Mouse (Mus musculus): ENCODE data around the gene Mapkap1. TPM values are rescaled to one million over a fixed set of nuclear protein-coding genes. Genes with fewer than 3 reads are reported as not detected.
"Not testable (repeated sequence)": the region's sequence is repeated elsewhere in the genome, so short reads cannot be mapped to it uniquely, and the experiment has no call there.

Gene Mapkap1
- polyA plus RNA-seq, 1 experiment = 52.5 TPM

DNA sequence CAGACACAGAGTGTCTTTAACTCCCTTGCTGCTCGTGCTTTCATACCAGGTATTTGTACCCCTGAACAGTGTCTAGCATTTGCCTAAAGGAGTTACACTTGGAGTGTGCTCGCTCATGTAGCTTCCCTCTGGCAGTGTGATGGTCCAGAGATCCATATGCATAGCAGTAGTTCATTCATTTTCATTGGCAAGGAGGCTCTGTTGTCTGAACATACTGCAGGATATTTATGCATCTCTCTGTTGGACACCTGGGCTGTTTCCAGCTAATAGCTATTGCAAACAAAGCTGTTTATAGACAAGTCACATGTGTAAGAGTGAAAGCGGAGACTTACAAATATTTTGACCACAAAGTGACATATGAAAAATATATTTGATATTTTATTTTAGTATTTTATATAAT, 67.2 kb downstream of the Mapkap1 start:
- TF ChIP-seq CTCF (IDR thresholded peaks at IDR 0.05; ENCODE audit: extremely low read depth, insufficient read length, insufficient replicate concordance, low read depth, low read length) (no peak), POLR2A (IDR thresholded peaks at IDR 0.05; ENCODE audit: low read depth, low read length) (no peak)
- no peak overlapping the region for H3K4me3 ChIP-seq (ENCODE audit: low read depth, low read length)
- no peaks in the 10 kb centered on the region for H3K36me3 ChIP-seq (ENCODE audit: control insufficient read depth, insufficient read depth, low read length)
- WGBS = 84% methylated on average over 3 of the region's 3 CpGs
- H3K4me1 ChIP-seq (ENCODE audit: control insufficient read depth, insufficient read depth, insufficient read length, low read length) = no peaks in the 10 kb centered on the region
- no peak overlapping the region for H3K27ac ChIP-seq (ENCODE audit: insufficient read depth, low read depth, low read length)
- no peaks in the 10 kb centered on the region for H3K27me3 ChIP-seq (ENCODE audit: control insufficient read depth, insufficient read depth, low read length)

DNA sequence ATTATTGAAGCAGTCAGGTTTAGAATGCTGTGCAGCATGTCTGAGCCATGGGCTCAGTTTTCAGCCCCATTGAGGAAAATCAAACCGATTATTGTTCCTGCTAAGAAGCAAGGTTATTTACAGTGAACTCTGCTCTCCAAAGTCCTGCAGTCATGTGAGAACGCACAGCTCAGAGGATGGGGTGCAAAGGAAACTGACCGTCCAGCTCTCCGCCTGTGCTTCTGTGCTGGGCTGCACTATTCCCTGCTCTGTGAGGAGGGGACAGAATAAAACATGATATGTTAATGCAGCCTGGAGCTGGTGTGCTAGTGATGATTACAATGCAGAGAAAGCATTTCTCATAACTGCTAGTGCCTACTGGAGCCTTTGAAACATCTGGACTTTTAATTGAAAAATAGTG, 74.8 kb downstream of the Mapkap1 start:
- H3K4me3 ChIP-seq (ENCODE audit: low read depth, low read length) = no peak overlapping the region
- no peaks in the 10 kb centered on the region for H3K36me3 ChIP-seq (ENCODE audit: control insufficient read depth, insufficient read depth, low read length)
- TF ChIP-seq CTCF (IDR thresholded peaks at IDR 0.05; ENCODE audit: extremely low read depth, insufficient read length, insufficient replicate concordance, low read depth, low read length) (no peak), POLR2A (IDR thresholded peaks at IDR 0.05; ENCODE audit: low read depth, low read length) (no peak)
- no peaks in the 10 kb centered on the region; the same call in 1 of the 2 replicates for H3K4me1 ChIP-seq (ENCODE audit: control insufficient read depth, insufficient read depth, insufficient read length, low read length)
- 45% methylated on average over 4 of the region's 4 CpGs for WGBS
- H3K27me3 ChIP-seq (ENCODE audit: control insufficient read depth, insufficient read depth, low read length) = no peaks in the 10 kb centered on the region
- no peak overlapping the region for H3K27ac ChIP-seq (ENCODE audit: insufficient read depth, low read depth, low read length)

DNA sequence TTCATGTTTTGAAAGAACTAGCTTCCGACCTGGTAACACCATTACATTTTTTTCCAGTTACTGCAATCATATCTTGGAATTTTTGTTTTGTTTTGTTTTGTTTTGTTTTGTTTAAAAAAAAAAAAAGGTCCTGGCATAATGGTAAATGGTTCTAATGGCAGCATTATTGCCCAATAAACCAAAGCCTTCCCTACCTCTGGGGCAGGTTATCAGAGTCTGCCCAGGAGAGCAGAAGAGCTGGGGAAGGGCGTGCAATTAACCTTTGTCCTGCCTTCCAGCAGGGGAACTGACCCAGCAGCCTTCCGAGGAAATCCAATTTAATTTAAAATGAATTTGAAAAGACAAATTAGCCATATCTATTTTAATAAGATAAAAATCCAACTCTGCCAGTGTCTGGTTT, 75.5 kb downstream of the Mapkap1 start:
- H3K36me3 ChIP-seq (ENCODE audit: control insufficient read depth, insufficient read depth, low read length) = no peaks in the 10 kb centered on the region
- no peak for TF ChIP-seq CTCF (IDR thresholded peaks at IDR 0.05; ENCODE audit: extremely low read depth, insufficient read length, insufficient replicate concordance, low read depth, low read length)
- TF ChIP-seq POLR2A (IDR thresholded peaks at IDR 0.05; ENCODE audit: low read depth, low read length) = no peak
- no peaks in the 10 kb centered on the region for H3K27me3 ChIP-seq (ENCODE audit: control insufficient read depth, insufficient read depth, low read length)
- 33% methylated on average over 3 of the region's 3 CpGs for WGBS
- H3K27ac ChIP-seq (ENCODE audit: insufficient read depth, low read depth, low read length) = no peak overlapping the region
- no peak overlapping the region for H3K4me3 ChIP-seq (ENCODE audit: low read depth, low read length)
- H3K4me1 ChIP-seq (ENCODE audit: control insufficient read depth, insufficient read depth, insufficient read length, low read length) = no peaks in the 10 kb centered on the region; the same call in 1 of the 2 replicates

DNA sequence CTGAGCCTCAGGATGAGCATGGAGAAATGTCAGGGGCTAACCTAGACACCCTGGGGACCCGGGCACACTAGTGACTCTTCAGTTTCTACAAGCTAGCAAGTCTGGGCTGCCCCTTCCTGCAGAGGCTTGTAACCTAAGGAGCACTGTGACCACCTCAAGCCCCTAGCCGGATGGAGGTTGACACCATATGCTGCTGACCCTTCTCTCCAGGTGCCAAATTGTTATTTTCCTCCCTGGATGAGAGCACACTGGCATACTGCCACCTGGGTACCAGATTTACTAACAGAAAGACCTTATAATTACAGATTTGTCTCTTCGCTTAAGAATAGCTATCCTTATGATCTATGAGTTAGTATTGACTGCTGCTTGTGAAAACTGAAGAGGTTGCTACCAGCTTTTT, 76.0 kb downstream of the Mapkap1 start:
- WGBS = 73% methylated on average over 3 of the region's 3 CpGs
- Histone ChIP-seq H3K36me3 (ENCODE audit: control insufficient read depth, insufficient read depth, low read length) (peaks cover 2% of the 10 kb centered on the region; the same call in 1 of the 2 replicates), H3K4me1 (ENCODE audit: control insufficient read depth, insufficient read depth, insufficient read length, low read length) (no peaks in the 10 kb centered on the region; the same call in 1 of the 2 replicates), H3K27me3 (ENCODE audit: control insufficient read depth, insufficient read depth, low read length) (no peaks in the 10 kb centered on the region), H3K27ac (ENCODE audit: insufficient read depth, low read depth, low read length) (no peak overlapping the region), H3K4me3 (ENCODE audit: low read depth, low read length) (no peak overlapping the region)
- no peak for TF ChIP-seq POLR2A (IDR thresholded peaks at IDR 0.05; ENCODE audit: low read depth, low read length)
- TF ChIP-seq CTCF (IDR thresholded peaks at IDR 0.05; ENCODE audit: extremely low read depth, insufficient read length, insufficient replicate concordance, low read depth, low read length) = no peak

DNA sequence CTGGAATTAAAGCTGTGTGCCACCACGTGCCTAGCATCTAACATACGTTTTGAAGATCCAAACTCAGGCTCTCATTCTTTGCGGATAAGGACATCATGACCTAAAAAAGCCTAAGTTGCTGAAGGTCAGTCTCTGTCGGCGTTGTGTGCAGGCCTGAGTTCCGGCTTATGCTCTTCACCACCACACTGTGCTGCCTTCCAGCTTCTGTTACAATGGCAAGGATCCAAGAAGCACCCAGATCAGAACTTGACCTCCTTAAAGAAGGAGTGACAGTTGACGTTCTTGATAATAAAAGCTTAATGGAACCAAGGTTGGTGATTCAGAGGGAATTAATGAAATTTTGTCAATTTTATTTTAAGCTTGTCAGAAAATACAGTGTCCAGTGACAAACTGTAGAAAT, 80.7 kb downstream of the Mapkap1 start:
- peaks cover 2% of the 10 kb centered on the region; the same call in 1 of the 2 replicates for H3K36me3 ChIP-seq (ENCODE audit: control insufficient read depth, insufficient read depth, low read length)

DNA sequence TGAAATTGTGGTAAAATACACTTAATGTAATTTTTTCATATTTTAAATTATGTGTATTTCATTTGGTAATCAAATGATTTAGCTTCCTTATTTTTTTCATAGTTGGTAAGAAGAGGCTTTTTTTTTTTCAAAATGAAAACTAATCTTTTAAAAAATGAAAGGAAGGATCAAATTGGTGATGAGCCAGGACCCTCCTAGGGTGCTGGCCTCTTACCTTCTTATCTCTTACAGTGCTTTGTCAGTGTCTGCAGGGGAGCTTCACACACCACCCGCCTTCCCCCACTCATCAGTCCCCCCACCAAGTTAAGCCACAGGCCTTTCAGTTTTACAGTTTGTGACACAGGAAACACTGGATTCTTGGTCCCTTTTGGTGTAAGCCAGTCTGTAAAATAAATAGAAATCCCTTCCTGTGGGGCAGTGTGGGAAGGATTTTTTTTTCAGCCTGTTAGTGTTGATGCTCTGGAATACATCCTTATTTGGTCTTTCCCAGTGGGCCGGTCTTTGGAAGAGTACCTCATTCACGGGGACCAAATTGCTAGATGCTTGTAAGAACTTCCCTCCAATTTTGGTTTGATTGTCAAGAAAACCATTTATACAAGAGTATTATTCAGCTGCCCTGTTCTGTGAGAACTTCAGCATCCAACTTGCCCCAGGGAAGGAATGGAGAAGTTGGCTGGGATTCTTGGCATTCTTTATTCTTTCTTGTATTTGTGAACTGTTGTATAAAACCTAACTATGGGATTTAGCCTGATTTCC, 97.6 kb downstream of the Mapkap1 start:
- Histone ChIP-seq H3K27ac (ENCODE audit: insufficient read depth, low read depth, low read length) (no peak overlapping the region), H3K36me3 (ENCODE audit: control insufficient read depth, insufficient read depth, low read length) (peaks cover 15% of the 10 kb centered on the region), H3K27me3 (ENCODE audit: control insufficient read depth, insufficient read depth, low read length) (no peaks in the 10 kb centered on the region), H3K4me3 (ENCODE audit: low read depth, low read length) (no peak overlapping the region), H3K4me1 (ENCODE audit: control insufficient read depth, insufficient read depth, insufficient read length, low read length) (no peaks in the 10 kb centered on the region)
- TF ChIP-seq POLR2A (IDR thresholded peaks at IDR 0.05; ENCODE audit: low read depth, low read length) = no peak
- TF ChIP-seq CTCF (IDR thresholded peaks at IDR 0.05; ENCODE audit: extremely low read depth, insufficient read length, insufficient replicate concordance, low read depth, low read length) = no peak
- 74% methylated on average over 3 of the region's 3 CpGs for WGBS

More for the DNA sequence above, 80.7 kb downstream of the Mapkap1 start:
- no peaks in the 10 kb centered on the region for H3K4me1 ChIP-seq (ENCODE audit: control insufficient read depth, insufficient read depth, insufficient read length, low read length)
- no peaks in the 10 kb centered on the region for H3K27me3 ChIP-seq (ENCODE audit: control insufficient read depth, insufficient read depth, low read length)
- TF ChIP-seq POLR2A (IDR thresholded peaks at IDR 0.05; ENCODE audit: low read depth, low read length) = no peak
- TF ChIP-seq CTCF (IDR thresholded peaks at IDR 0.05; ENCODE audit: extremely low read depth, insufficient read length, insufficient replicate concordance, low read depth, low read length) = no peak
- WGBS = 80% methylated on average over 7 of the region's 7 CpGs
- no peak overlapping the region for H3K4me3 ChIP-seq (ENCODE audit: low read depth, low read length)
- no peak overlapping the region for H3K27ac ChIP-seq (ENCODE audit: insufficient read depth, low read depth, low read length)

DNA sequence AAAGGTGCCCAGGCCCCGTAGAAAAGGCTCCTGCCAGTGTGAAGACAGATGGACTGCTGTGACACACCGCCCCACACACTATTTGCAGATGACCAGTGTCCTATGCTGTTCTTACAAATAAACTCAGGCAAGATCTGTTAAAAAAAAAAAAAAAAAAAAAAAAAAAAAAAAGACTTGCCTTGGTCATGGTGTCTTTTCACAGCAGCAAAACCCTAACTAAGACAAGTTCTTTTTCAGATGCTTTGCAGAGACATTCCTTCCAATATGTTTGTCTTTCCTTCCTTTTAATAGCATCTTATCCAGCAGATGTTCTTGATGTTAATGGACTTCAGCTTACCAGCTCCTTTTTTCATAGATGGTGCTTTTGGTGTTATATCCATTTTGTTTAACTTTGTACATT, 99.6 kb downstream of the Mapkap1 start:
- H3K4me3 ChIP-seq (ENCODE audit: low read depth, low read length); H3K27ac ChIP-seq (ENCODE audit: insufficient read depth, low read depth, low read length): not testable (repeated sequence)
- 95% methylated on average over 2 of the region's 2 CpGs for WGBS

More for the DNA sequence above, 99.6 kb downstream of the Mapkap1 start:
- not testable (repeated sequence) for H3K36me3 ChIP-seq (ENCODE audit: control insufficient read depth, insufficient read depth, low read length); H3K4me1 ChIP-seq (ENCODE audit: control insufficient read depth, insufficient read depth, insufficient read length, low read length); H3K27me3 ChIP-seq (ENCODE audit: control insufficient read depth, insufficient read depth, low read length)

Data from small intestine, adult 2 months (tissue).